Mouse (Mus musculus): ENCODE results near the gene Wdr26. TPM values are rescaled to one million over a fixed set of nuclear protein-coding genes. Genes with fewer than 3 reads are reported as not detected.

Gene Wdr26
- polyA plus RNA-seq, 1 experiment: 47.7 TPM

DNA sequence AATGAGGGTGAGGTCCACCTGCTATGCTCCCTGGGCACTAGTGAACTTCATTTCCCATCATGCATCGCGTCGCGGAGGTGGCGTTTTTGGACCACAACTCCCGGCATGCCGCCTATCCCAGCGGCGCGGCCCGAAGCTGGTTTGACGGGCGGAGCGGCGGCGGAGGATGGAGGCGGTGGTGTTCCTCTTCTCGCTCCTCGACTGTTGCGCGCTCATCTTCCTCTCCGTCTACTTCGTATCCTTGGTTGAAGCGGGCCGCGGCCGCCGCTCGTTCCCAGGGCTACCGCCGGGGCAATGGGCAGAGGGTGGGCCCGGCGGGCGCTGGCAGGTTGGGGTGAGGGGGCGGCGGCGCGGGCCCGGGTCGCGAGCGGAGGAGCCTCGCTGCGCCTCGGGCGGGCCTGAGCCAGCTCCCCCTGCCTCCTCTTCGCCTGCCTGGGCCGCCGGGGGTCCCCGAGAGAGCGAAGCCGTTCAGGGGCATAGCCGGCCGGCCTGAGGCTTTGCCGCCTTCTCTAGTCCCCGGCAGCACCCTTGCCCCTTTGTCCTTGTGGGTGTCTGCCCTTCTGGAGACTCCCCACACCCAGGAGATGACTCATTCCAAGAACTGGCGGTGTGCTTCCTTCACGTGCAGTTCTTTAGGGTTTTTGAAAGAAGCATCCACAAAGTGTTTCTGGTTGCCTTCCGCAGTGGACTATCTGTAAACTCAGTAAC is 60.8 kb downstream of the Wdr26 start:
- H3K36me3 ChIP-seq (ENCODE audit: control insufficient read depth, insufficient read depth): peaks cover 17% of the 10 kb centered on the region
- peak overlapping the region; percentile 72 for H3K4me2 ChIP-seq (ENCODE audit: low read depth)
- peaks cover 49% of the 10 kb centered on the region for H3K79me2 ChIP-seq (ENCODE audit: control insufficient read depth, insufficient read depth)
- peak overlapping the region; percentile 36 for H3K4me3 ChIP-seq
- H3K27me3 ChIP-seq (ENCODE audit: control insufficient read depth, insufficient read depth, insufficient read length): no peaks in the 10 kb centered on the region
- no peak for TF ChIP-seq REST (IDR thresholded peaks at IDR 0.05; ENCODE audit: insufficient read depth, insufficient read length)
- peak; percentile 51 for TF ChIP-seq MAX (IDR thresholded peaks at IDR 0.05; ENCODE audit: low read depth)
- peak; percentile 93 for TF ChIP-seq POLR2A (IDR thresholded peaks at IDR 0.05; ENCODE audit: insufficient read length, low read depth)
- TF ChIP-seq E2F4 (IDR thresholded peaks at IDR 0.05; ENCODE audit: insufficient read depth): peak; percentile 52
- peak in 1 of 3 experiments; percentile 20 for TF ChIP-seq MYOD1 (IDR thresholded peaks at IDR 0.05; ENCODE audit: control insufficient read depth in 1 of 3, insufficient read length in 2 of 3, low read depth in 2 of 3)
- TF ChIP-seq TCF3 (IDR thresholded peaks at IDR 0.05; ENCODE audit: insufficient read length, low read depth): no peak
- no peak for TF ChIP-seq CEBPB (IDR thresholded peaks at IDR 0.05; ENCODE audit: insufficient read depth, poor library complexity, severe bottlenecking)
- peak in 1 of 3 experiments; percentile 9 for TF ChIP-seq MYOG (IDR thresholded peaks at IDR 0.05; ENCODE audit: control insufficient read depth in 1 of 3, insufficient read depth in 1 of 3, insufficient read length in 2 of 3, low read depth in 2 of 3)
- peak; percentile 96 for TF ChIP-seq POLR2AphosphoS2 (IDR thresholded peaks at IDR 0.05; ENCODE audit: insufficient read length, low read depth)
- peak overlapping the region; percentile 64 for H3ac ChIP-seq (ENCODE audit: control insufficient read depth, insufficient read length)

DNA sequence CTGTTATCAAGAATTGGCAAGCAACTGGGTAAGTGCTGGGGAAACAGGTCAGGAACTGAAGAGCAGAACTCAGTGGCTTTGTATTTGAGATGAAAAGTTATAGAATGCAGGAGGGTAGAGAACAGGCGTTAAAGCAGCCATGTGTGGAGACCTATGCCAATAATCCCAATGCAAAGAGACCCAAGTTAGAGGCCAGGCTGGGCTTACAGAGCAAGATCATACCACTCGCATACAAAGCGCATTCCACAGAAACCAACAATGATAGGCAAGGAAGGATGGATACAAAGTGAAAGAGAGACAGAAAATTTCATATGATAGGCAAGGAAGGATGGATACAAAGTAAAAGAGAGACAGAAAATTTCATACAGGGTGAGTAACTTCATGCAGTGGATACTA is 61.4 kb downstream of the Wdr26 start:
- Histone ChIP-seq H3K36me3 (ENCODE audit: control insufficient read depth, insufficient read depth) (peaks cover 17% of the 10 kb centered on the region), H3K79me2 (ENCODE audit: control insufficient read depth, insufficient read depth) (peaks cover 52% of the 10 kb centered on the region), H3K4me3 (peak overlapping the region; percentile 36), H3K27me3 (ENCODE audit: control insufficient read depth, insufficient read depth, insufficient read length) (no peaks in the 10 kb centered on the region), H3K4me2 (ENCODE audit: low read depth) (no peak overlapping the region), H3ac (ENCODE audit: control insufficient read depth, insufficient read length) (peak overlapping the region; percentile 64)
- TF ChIP-seq CEBPB (IDR thresholded peaks at IDR 0.05; ENCODE audit: insufficient read depth, poor library complexity, severe bottlenecking): no peak
- no peak for TF ChIP-seq TCF3 (IDR thresholded peaks at IDR 0.05; ENCODE audit: insufficient read length, low read depth)
- no peak for TF ChIP-seq MAX (IDR thresholded peaks at IDR 0.05; ENCODE audit: low read depth)
- no peak for TF ChIP-seq POLR2AphosphoS2 (IDR thresholded peaks at IDR 0.05; ENCODE audit: insufficient read length, low read depth)
- no peak for TF ChIP-seq MYOD1 (IDR thresholded peaks at IDR 0.05; ENCODE audit: control insufficient read depth in 1 of 3, insufficient read length in 2 of 3, low read depth in 2 of 3)
- TF ChIP-seq SRF (IDR thresholded peaks at IDR 0.05; ENCODE audit: control insufficient read depth, insufficient read length, low read depth): no peak
- no peak for TF ChIP-seq TCF12 (IDR thresholded peaks at IDR 0.05; ENCODE audit: insufficient read depth, poor library complexity, severe bottlenecking)
- no peak for TF ChIP-seq REST (IDR thresholded peaks at IDR 0.05; ENCODE audit: insufficient read depth, insufficient read length)
- no peak for TF ChIP-seq MYOG (IDR thresholded peaks at IDR 0.05; ENCODE audit: control insufficient read depth in 1 of 3, insufficient read depth in 1 of 3, insufficient read length in 2 of 3, low read depth in 2 of 3)
- TF ChIP-seq POLR2A (IDR thresholded peaks at IDR 0.05; ENCODE audit: insufficient read length, low read depth): no peak
- no peak for TF ChIP-seq USF1 (IDR thresholded peaks at IDR 0.05; ENCODE audit: low read depth)
- no peak for TF ChIP-seq E2F4 (IDR thresholded peaks at IDR 0.05; ENCODE audit: insufficient read depth)

DNA sequence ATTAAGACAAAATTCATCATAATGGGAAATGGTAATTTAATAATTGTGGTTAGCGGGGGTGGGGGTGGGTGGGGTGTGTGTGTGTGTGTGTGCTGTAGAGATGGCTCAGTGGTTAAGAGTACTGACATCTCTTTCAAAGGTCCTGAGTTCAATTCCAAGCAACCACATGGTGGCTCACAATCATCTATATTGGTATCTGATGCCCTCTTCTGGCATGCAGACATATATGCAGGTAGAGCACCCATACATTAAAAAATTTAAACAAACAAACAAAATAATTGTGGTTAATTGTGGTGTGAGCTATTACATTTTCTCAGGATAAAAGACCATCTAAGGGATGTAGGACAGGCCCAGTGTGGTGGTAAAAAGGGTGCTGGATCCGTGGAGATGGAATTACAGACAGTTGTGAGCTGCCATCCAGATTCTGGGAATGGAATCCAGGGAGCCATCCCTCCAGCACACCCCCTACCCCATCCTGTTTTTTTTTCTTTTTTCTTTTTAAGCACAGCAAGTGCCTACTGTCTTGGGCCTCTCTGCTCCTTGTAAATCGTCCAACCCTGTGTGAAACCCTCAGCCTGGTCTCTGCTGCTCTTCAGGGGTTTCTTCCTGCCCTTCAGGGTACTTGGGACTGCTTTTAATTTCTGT is 62.3 kb downstream of the Wdr26 start:
- TF ChIP-seq MYOD1 (IDR thresholded peaks at IDR 0.05; ENCODE audit: control insufficient read depth in 1 of 3, insufficient read length in 2 of 3, low read depth in 2 of 3) (no peak), MYOG (IDR thresholded peaks at IDR 0.05; ENCODE audit: control insufficient read depth in 1 of 3, insufficient read depth in 1 of 3, insufficient read length in 2 of 3, low read depth in 2 of 3) (no peak), SRF (IDR thresholded peaks at IDR 0.05; ENCODE audit: control insufficient read depth, insufficient read length, low read depth) (no peak), MAX (IDR thresholded peaks at IDR 0.05; ENCODE audit: low read depth) (no peak), USF1 (IDR thresholded peaks at IDR 0.05; ENCODE audit: low read depth) (no peak), POLR2AphosphoS2 (IDR thresholded peaks at IDR 0.05; ENCODE audit: insufficient read length, low read depth) (no peak), REST (IDR thresholded peaks at IDR 0.05; ENCODE audit: insufficient read depth, insufficient read length) (no peak), TCF3 (IDR thresholded peaks at IDR 0.05; ENCODE audit: insufficient read length, low read depth) (no peak), TCF12 (IDR thresholded peaks at IDR 0.05; ENCODE audit: insufficient read depth, poor library complexity, severe bottlenecking) (no peak), CEBPB (IDR thresholded peaks at IDR 0.05; ENCODE audit: insufficient read depth, poor library complexity, severe bottlenecking) (no peak), POLR2A (IDR thresholded peaks at IDR 0.05; ENCODE audit: insufficient read length, low read depth) (no peak), E2F4 (IDR thresholded peaks at IDR 0.05; ENCODE audit: insufficient read depth) (no peak)
- Histone ChIP-seq H3K4me3 (no peak overlapping the region), H3K36me3 (ENCODE audit: control insufficient read depth, insufficient read depth) (peaks cover 10% of the 10 kb centered on the region), H3K79me2 (ENCODE audit: control insufficient read depth, insufficient read depth) (peaks cover 50% of the 10 kb centered on the region), H3K4me2 (ENCODE audit: low read depth) (no peak overlapping the region), H3ac (ENCODE audit: control insufficient read depth, insufficient read length) (no peak overlapping the region), H3K27me3 (ENCODE audit: control insufficient read depth, insufficient read depth, insufficient read length) (no peaks in the 10 kb centered on the region)

GRCm38 (mm10) chr1:181148540-181148939 is 63.3 kb downstream of the Wdr26 start:
- peaks cover 44% of the 10 kb centered on the region for H3K79me2 ChIP-seq (ENCODE audit: control insufficient read depth, insufficient read depth)
- no peaks in the 10 kb centered on the region for H3K27me3 ChIP-seq (ENCODE audit: control insufficient read depth, insufficient read depth, insufficient read length)
- H3K4me2 ChIP-seq (ENCODE audit: low read depth): no peak overlapping the region
- TF ChIP-seq USF1 (IDR thresholded peaks at IDR 0.05; ENCODE audit: low read depth): no peak
- no peak for TF ChIP-seq SRF (IDR thresholded peaks at IDR 0.05; ENCODE audit: control insufficient read depth, insufficient read length, low read depth)
- no peak for TF ChIP-seq POLR2A (IDR thresholded peaks at IDR 0.05; ENCODE audit: insufficient read length, low read depth)
- no peak for TF ChIP-seq POLR2AphosphoS2 (IDR thresholded peaks at IDR 0.05; ENCODE audit: insufficient read length, low read depth)
- TF ChIP-seq MYOD1 (IDR thresholded peaks at IDR 0.05; ENCODE audit: control insufficient read depth in 1 of 3, insufficient read length in 2 of 3, low read depth in 2 of 3): no peak
- no peak for TF ChIP-seq E2F4 (IDR thresholded peaks at IDR 0.05; ENCODE audit: insufficient read depth)
- no peak for TF ChIP-seq MAX (IDR thresholded peaks at IDR 0.05; ENCODE audit: low read depth)
- no peak for TF ChIP-seq REST (IDR thresholded peaks at IDR 0.05; ENCODE audit: insufficient read depth, insufficient read length)
- no peak for TF ChIP-seq TCF3 (IDR thresholded peaks at IDR 0.05; ENCODE audit: insufficient read length, low read depth)
- no peak for TF ChIP-seq CEBPB (IDR thresholded peaks at IDR 0.05; ENCODE audit: insufficient read depth, poor library complexity, severe bottlenecking)
- no peak for TF ChIP-seq TCF12 (IDR thresholded peaks at IDR 0.05; ENCODE audit: insufficient read depth, poor library complexity, severe bottlenecking)
- TF ChIP-seq MYOG (IDR thresholded peaks at IDR 0.05; ENCODE audit: control insufficient read depth in 1 of 3, insufficient read depth in 1 of 3, insufficient read length in 2 of 3, low read depth in 2 of 3): no peak
- H3ac ChIP-seq (ENCODE audit: control insufficient read depth, insufficient read length): no peak overlapping the region
- no peak overlapping the region for H3K4me3 ChIP-seq
- peaks cover 4% of the 10 kb centered on the region for H3K36me3 ChIP-seq (ENCODE audit: control insufficient read depth, insufficient read depth)

Measured in myocyte (in vitro differentiated cells).